Mouse (Mus musculus) C2C12 (cell line): ENCODE results near the gene Ccnc. TPM values are rescaled to one million over a fixed set of nuclear protein-coding genes. Genes with fewer than 3 reads are reported as not detected.

Experiments
- H3K27me3 ChIP-seq: one replicate; pipeline ENCODE4 v1.6.1; 2011; ENCODE audit not compliant: control insufficient read depth, insufficient read depth, insufficient read length
- H3K36me3 ChIP-seq: one replicate; pipeline ENCODE4 v1.6.1; 2011; ENCODE audit not compliant: control insufficient read depth, insufficient read depth
- H3K4me3 ChIP-seq: one replicate; pipeline ENCODE4 v1.5.1; 2011; ENCODE audit warnings: mild to moderate bottlenecking, control low read depth; ENCODE audit not compliant: poor library complexity, insufficient read depth, severe bottlenecking
- H3K79me2 ChIP-seq: one replicate; pipeline ENCODE4 v1.6.1; 2011; ENCODE audit not compliant: control insufficient read depth, insufficient read depth
- H3K79me3 ChIP-seq: one replicate; pipeline ENCODE4 v1.6.1; 2011; ENCODE audit warnings: low read depth, control low read depth
- H3ac ChIP-seq: one replicate; pipeline ENCODE3; 2011; ENCODE audit warnings: low read depth; ENCODE audit not compliant: control insufficient read depth, insufficient read length
- CEBPB ChIP-seq: IDR thresholded peaks from one replicate; pipeline ENCODE4 v1.6.1; 2011; ENCODE audit warnings: low read depth, mild to moderate bottlenecking, control low read depth, moderate library complexity
- CTCF ChIP-seq: IDR thresholded peaks from one replicate; pipeline ENCODE4 v1.5.1; 2011; ENCODE audit not compliant: control insufficient read depth, insufficient read depth, insufficient read length
- FOSL1 ChIP-seq: IDR thresholded peaks from one replicate; pipeline ENCODE4 v1.8.0; 2011; ENCODE audit warnings: mild to moderate bottlenecking, low read length; ENCODE audit not compliant: poor library complexity, insufficient read depth, severe bottlenecking
- MAX ChIP-seq: IDR thresholded peaks from one replicate; pipeline ENCODE4 v1.6.1; 2011; ENCODE audit warnings: mild to moderate bottlenecking, control low read depth
- MYOD1 ChIP-seq: IDR thresholded peaks from one replicate; pipeline ENCODE4 v1.6.1; 2011; ENCODE audit warnings: low read depth; ENCODE audit not compliant: control insufficient read depth, insufficient read length
- MYOG ChIP-seq: IDR thresholded peaks from one replicate; pipeline ENCODE4 v1.6.1; 2011; ENCODE audit not compliant: control insufficient read depth, insufficient read length; ENCODE audit errors: extremely low read depth
- USF1 ChIP-seq: IDR thresholded peaks from one replicate; pipeline ENCODE4 v1.6.1; 2011; ENCODE audit warnings: low read depth, mild to moderate bottlenecking, control low read depth, moderate library complexity
- polyA plus RNA-seq: library from polyadenylated mRNA; unstranded; fragments of >200 nt; fragmentation: generic; extraction: Trizol; gene quantifications from one replicate; pipeline ENCODE4 v1.2.1, GENCODE M21; 2012; ENCODE audit warnings: missing spikeins

Ccnc gene
- polyA plus RNA-seq, 1 experiment: 7.4 TPM

GRCm38 (mm10) chr4:21763827-21764226 is 36.3 kb downstream of the Ccnc start:
- TF ChIP-seq FOSL1 (no peak), MYOD1 (no peak), CTCF (no peak), CEBPB (no peak), MYOG (no peak), USF1 (no peak), MAX (no peak)
- Histone ChIP-seq H3K27me3 (no peaks in the 10 kb centered on the region), H3K79me3 (no peaks in the 10 kb centered on the region), H3ac (no peak overlapping the region), H3K79me2 (no peaks in the 10 kb centered on the region), H3K36me3 (peaks cover 10% of the 10 kb centered on the region), H3K4me3 (no peak overlapping the region)

GRCm38 (mm10) chr4:21766171-21766862 is 38.8 kb downstream of the Ccnc start:
- H3K4me3 ChIP-seq: peak overlapping the region; percentile 52
- H3ac ChIP-seq: peak overlapping the region; percentile 69
- no peaks in the 10 kb centered on the region for H3K79me2 ChIP-seq
- no peaks in the 10 kb centered on the region for H3K27me3 ChIP-seq
- TF ChIP-seq CTCF (no peak), CEBPB (no peak), MYOD1 (no peak), USF1 (no peak), MYOG (no peak), MAX (no peak), FOSL1 (no peak)
- H3K79me3 ChIP-seq: no peaks in the 10 kb centered on the region
- no peaks in the 10 kb centered on the region for H3K36me3 ChIP-seq

DNA sequence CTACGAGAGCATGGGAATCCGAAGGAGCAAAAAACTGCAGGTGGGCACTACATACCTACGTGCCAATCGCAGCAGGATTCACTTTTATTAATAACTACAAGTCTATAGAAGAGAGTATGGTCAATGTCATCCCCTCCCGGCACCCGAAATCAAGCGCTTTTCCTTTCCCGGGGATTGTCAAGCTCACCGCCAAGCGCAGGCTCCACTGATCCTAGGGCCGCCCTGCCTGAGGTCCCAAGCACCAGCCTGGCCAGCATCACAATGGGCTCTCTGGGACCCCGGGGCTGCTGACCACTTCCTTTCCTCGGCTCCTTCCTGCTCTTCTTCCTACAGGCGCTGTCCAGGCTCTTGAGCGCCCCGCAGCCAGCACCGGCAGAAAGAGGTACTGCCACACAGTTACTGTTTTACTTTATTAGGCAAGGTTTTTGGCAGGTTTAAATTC is 39.4 kb downstream of the Ccnc start, which contains the start of the genes Usp45 and Tstd3:
Usp45 (plus strand) TSS at position 294 of the 442 bp plus-strand sequence.
Tstd3 (minus strand) TSS at position 350 of the 442 bp plus-strand sequence.
- H3K79me3 ChIP-seq: no peaks in the 10 kb centered on the region
- H3K4me3 ChIP-seq: peak within 1 kb of the TSS; percentile 52
- peak within 1 kb of the TSS; percentile 69 for H3ac ChIP-seq
- H3K36me3 ChIP-seq: no peaks in the 10 kb centered on the region
- no peaks in the 10 kb centered on the region for H3K79me2 ChIP-seq
- H3K27me3 ChIP-seq: no peaks in the 10 kb centered on the region
- no peak for TF ChIP-seq CEBPB
- peak; percentile 28 for TF ChIP-seq CTCF

DNA sequence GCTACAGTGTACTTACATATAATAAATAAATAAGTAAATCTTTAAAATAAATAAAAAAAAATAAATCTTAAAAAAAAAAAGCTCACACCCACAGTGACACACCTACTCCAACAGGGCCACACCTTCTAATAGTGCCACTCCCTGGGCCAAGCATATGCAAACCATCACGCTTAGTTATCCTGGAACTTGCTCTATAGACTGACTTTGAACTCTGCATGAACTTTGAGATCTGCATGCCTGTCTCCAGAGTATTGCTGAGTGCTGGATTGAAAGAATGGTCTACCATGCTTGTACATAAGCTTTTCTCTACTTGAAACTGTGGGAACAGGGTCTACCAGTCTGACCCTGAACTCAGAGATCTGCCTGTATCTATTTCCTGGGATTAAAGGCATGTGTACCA is 43.6 kb downstream of the Ccnc start:
- TF ChIP-seq MYOD1 (no peak), CTCF (no peak), CEBPB (no peak), USF1 (no peak), MYOG (no peak), FOSL1 (no peak), MAX (no peak)
- no peaks in the 10 kb centered on the region for H3K36me3 ChIP-seq
- no peaks in the 10 kb centered on the region for H3K79me3 ChIP-seq
- H3K27me3 ChIP-seq: no peaks in the 10 kb centered on the region
- H3ac ChIP-seq: no peak overlapping the region
- H3K4me3 ChIP-seq: no peak overlapping the region
- no peaks in the 10 kb centered on the region for H3K79me2 ChIP-seq

- no peak overlapping the region for H3ac ChIP-seq
- H3K79me2 ChIP-seq: peaks cover 11% of the 10 kb centered on the region
- TF ChIP-seq CTCF (no peak), USF1 (no peak), MAX (no peak), MYOG (no peak), MYOD1 (no peak), FOSL1 (no peak), CEBPB (no peak)
- H3K4me3 ChIP-seq: no peak overlapping the region
- H3K27me3 ChIP-seq: no peaks in the 10 kb centered on the region
- H3K36me3 ChIP-seq: no peaks in the 10 kb centered on the region
- H3K79me3 ChIP-seq: peaks cover 4% of the 10 kb centered on the region
These were observed 44.8 kb downstream of the Ccnc start for GRCm38 (mm10) chr4:21772306-21772705.
